Mouse (Mus musculus): ENCODE measurements around the gene Fdx1.
A peak's percentile ranks its signal among the peaks of the same experiment; 100 is the strongest.

Fdx1 gene

DNA sequence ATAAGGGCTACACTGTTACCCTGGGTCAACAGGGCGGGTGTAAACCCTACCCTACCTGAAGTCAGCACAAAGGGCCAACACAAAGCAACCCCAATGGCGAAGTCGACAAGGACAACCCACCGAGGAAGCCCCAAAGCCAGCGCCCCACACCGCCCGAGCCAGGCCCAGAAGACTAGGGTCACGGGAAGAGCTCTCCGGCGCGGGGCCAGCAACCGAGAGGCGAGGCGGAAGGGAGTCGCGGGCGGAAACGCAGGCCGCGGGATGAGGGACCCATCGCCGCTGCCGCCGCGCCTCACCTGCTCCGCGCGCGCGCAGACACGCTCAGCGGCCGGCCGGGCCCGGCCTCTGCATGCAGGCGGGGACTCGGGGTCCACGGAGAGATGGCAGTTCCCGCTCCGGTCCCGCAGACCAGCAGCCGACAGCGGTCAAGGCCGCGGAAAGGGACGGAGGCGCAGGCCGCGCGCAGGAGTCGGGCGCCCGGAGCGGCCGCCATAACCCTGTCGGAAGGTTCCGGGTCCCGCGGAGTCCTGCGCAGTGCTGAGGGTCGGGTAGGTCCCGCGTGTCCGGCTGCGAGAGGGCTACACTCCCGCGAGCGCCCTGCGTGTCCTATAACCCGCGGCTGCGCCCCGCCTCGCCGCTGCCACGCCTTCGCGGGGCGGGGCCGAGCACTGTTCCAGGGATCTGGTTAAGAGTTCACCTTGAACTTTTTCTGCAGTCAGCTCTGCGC, at the start of gene Fdx1:
Gene Fdx1 (minus strand): TSS at position 582 of the 727 bp plus-strand sequence.
- peak; percentile 87 for DNase-seq

DNA sequence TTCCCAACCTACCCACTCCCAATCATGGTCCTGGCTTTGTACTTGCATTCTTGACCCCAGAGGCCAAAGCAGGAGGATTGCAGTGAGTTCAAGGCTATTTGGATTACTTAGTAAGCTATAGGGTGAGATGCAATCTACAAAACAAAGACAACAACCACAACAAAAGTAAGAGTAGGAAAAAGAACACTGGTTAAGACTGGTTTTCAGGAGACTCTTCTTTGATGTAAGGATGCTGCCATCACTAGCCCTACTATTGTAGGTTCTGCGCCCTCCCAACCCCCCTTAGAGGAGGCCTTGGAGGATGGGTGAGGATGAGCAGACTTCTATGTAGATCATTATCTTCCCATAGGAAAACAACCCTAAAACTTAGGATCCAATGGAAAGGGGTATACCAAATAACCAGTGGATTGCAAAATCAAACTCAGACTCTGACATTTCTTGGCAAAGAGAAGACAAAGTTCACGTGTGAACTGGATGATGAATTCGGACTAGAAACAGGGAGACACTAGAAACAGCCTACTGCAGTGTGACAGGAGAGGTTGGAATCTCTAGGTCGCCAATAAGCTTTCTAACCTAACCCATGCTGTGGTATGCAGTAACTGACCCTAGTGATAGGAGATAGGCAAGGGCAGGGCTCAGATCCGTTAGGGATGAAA, 49.6 kb upstream of the Fdx1 start:
- no peak for DNase-seq

DNA sequence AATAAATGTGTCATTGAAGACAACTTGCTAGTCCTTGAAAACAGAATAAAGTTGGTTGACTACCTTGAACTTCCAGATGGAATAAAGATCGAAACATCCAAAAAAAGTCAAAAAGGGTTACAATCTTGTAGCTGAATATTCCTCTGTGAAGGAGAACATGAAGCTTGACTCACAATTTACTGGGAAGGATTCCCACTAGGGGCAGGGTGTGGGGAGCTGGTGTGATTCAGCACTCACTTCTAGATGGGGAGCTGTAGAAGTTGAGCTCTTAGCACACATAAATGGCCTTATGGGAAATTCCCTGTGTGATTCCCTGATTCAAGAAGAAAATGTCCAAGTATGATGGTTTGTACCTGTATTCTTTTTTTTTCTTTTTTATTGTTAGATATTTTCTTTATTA, 49.0 kb upstream of the Fdx1 start:
- no peak for DNase-seq

DNA sequence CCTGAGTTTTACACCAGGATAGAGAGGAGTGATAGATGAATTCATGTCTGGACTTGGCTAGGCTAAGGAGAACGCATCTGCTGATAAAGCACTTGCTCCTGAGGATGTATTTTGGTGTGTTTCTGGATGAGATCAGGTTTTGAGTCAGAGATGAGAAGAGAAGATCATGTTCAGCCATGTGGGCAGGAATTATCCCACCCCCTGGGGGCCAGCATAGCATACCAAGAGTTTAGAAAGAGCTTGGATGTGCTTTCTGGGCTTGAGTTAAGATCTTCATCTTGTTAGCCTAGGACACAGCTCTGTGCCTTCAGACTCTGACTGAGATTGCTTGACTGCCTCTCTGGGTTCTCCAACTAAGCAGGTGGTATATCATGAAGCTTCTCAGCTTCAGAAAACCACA, 45.2 kb upstream of the Fdx1 start:
- no peak for DNase-seq

DNA sequence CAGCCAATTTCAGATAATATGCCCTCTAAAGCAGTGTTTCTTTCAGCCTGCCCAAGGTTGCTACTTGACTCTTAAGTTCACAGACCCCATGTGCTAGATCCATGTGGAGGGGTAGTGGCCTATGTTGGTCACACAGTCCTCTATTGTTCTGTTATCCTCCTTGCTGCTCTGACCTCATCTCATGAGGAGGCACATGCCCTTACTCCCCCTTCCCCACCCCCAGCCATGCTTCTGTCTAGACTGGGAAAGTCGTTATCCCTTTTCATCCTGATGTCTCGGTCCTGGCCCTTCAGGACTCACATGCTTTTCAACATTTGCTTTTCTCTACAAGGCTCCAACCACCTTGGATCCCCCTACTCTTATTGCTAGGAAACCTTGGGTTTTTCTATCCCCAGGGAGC, 44.0 kb upstream of the Fdx1 start:
- no peak for DNase-seq

DNA sequence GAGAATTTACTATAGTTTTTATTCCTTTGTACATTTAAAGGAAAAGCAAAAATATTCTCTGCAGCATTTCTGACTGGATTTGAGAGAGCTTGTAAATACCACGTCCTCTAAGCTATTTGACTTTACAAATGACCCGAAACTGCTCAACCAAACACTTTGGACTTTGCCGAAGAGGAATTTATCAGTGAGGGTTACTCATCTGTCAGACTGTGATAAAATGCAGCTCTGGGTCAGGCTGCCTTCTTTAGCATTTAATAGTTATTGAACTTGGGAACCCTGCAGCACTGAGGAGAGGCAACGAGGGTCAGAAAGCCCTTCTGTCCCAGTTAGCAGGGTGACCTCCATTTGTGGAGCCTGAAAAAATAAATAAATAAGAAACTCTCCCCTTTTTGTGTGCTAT, 40.1 kb upstream of the Fdx1 start:
- no peak for DNase-seq

DNA sequence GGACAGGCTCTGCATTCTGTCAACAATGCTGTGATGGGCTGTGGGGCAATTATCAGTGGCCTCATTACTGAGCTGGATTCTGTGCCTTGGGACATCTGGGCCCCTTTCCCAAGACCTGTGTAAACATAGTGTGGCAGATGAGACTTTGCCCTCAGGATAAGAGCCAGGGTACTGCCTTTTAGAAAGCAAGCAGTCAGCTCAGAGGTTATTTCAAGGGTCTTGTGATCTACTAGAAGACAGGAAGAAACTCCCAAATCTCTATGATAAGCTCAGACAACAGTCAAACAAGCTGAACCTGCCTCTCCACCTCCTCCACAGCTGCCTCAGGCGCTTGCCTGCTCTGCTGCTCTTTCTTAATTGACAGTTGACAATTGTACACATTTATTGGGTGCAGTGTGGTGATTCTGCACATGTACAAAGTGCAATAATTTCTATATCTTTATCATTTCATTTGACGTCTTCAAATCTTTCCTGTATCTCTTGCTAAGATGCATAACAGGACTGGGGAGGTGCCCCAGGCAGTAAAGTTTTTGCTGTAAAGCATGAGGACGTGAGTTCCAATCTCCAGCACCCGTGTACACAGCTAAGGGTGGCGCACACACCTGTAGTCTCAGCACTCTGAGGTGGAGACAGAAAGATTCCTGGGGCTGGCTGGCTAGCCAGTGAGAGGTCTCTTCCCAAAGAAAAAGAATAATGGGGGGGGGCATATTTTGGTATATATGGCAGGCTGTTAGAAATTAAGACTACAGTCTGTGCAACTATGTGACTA, 32.2 kb upstream of the Fdx1 start:
- peak; percentile 28 for DNase-seq

DNA sequence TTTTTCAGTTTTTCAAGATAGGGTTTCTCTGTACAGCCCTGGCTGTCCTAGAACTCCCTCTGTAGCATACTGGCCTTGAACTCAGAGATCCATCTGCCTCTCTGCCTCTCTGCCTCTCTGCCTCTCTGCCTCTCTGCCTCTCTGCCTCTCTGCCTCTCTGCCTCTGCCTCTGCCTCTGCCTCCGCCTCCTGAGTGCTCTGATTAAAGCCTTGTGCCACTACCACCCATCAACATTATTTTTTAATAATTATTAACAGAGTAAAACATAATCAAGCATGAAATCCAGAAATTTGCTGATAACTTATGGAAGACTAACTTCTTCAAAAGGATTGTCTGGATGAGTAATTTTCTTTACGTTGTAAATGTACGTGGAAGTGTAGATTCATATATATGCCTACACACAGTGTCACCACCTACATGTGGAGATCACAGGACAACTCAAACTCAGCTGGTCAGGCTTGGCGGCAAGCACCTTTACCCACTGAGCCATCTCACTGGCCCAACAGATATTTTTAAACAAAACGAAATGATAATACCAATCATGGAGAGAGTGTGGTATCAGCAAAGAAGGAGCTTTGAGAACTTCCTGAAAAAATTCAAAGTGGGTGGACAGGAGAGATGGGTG, 31.4 kb upstream of the Fdx1 start:
- no peak for DNase-seq

DNA sequence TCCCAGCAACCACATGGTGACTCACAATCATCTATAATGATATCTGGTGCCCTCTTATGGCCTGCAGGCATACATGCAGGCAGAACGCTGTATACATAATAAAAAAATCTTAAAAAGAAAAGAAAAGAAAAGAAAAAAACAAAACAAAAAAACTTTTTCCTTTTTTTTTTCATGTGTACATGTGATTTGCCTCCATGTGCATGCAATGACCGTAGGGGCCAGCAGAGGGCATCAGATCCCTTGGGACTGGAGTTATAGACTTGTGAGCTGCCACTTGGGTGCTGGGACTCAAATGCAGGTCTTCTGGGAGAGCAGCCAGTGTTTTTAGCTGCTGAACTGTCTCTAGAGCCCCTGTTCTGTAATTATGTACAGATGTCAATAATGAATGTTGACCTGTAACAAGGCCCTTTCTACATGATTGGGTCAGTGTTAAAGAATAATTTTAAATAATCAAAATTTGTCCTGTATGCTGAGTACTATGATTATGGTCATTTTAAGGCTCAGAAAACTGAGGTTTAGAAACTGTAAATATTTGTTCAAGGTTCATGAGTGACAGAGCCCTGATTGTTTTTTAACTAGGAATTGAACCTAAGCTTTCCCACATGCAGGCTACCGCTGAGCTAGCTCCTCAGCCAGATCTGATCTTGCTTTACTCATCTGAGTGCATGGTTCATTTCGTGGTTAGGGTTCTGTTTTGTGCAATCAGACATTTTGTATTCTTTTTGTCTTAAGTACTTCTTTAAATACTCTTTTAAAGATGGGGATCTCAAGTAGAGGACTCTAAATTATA, 30.3 kb upstream of the Fdx1 start:
- DNase-seq, result peak; percentile 27

DNA sequence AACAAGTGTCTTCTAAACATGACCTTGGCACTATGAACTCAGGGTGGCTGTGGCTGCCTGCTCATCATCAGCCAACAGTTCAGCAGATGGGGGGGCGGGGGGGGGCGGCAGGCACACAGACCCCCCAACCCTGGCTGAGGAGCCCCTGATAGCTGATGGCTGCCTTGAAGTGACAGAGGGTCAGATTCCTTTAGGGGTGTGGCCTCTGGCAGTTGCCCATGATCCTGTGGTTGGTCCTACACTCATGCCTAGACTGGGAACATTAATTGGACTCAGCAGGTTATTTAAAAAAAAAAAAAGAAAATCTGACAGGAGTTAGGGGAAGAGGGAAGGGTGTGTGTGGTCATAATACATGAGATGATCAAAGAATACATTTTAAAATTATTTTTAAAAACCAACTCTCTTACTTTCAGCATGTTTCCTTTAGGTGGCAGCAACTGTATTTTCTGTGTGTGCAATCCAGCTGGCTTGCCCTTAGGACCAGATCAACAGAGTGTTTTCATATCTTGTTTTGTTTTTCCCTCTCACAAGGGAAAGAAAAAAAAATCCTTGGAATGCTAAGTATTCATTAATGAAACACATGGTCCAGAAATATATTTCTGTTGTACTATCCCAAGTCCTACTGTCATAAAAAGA, 28.0 kb upstream of the Fdx1 start:
- DNase-seq, result no peak

DNA sequence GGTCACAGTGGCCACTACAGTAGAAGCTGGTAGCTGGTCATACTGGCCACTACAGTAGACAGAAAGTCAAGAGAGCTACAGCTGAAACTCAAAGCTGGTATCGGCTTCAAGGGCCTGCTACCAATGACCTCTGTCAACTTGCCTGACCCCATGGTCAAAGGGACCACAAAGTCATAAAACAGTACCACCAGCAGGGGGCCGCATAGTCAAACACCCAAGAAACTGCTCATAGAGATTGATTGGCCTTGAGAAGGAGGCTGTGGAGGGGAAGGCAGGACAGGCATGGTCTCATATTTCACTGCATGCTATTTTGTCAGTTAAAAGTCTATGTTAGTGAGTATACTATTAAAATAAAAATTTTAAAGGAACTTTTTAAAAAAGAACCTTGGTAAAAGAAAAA, 27.5 kb upstream of the Fdx1 start:
- peak; percentile 63 for DNase-seq

DNA sequence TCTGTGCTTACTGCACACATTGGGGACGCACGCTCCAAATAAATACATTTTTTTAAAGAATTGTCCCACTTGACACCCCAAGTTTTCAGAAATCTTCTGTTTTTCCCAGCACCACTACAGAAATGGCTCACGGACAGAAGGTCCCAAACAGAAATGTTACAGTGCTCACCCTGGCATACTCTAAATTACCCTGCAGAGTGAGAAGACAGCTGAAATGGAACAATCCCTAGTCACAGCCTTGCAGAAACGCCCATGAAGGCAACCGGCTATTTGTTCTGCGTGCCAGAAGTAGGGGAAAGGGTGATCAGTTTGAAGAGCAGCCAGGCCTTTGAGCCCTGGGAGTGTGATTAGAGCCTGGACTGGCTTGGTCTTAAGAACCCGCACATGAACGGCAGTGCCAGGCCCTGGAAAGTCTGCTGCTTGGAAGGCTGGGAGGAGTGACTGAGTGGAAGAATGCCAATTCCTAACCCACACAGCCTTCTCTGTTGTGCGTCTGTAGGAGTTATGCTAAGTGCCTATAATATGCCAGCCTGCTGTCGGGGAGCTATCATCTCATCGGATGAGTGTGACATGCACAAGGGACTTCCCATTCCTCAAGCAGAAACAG, 22.2 kb upstream of the Fdx1 start:
- DNase-seq, result no peak

DNA sequence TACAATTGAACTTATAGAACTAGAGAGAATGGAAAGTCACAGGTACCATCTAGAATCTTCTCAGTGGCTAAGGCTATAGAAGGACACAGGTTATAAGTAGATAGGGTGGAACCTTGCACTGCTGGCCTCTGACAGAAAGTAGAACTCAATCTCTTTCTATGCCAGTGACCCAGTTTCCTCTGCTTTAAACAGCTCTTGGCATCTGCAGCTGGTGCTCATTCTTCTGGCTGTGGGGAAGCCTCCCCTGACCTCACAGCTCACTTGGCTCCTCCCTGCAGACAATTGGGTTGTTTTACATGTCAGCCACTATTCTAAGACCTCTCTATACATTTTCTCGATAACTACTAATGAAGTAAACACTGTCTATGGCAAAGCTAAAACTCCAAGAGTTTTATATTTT, 17.8 kb upstream of the Fdx1 start:
- no peak for DNase-seq

DNA sequence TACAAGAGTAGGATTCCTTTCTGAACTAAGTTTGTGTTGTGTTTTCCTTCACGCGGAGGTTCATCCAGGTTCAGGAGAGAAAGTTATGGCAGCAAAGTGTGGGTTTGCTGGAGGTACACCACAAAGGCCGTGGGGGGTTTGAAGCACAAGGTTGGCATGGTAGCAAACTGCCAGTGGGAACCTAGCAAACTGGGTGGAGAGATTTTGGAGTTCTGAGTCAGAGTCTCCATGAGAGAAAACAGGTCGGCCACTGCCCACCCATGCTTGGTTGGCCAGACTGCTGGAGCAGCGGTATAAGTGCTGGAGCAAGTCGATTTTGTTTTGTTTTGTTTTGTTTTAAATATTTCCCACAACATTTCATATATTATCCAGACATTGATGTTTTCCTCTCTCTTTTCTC, 15.9 kb upstream of the Fdx1 start:
- no peak for DNase-seq

DNA sequence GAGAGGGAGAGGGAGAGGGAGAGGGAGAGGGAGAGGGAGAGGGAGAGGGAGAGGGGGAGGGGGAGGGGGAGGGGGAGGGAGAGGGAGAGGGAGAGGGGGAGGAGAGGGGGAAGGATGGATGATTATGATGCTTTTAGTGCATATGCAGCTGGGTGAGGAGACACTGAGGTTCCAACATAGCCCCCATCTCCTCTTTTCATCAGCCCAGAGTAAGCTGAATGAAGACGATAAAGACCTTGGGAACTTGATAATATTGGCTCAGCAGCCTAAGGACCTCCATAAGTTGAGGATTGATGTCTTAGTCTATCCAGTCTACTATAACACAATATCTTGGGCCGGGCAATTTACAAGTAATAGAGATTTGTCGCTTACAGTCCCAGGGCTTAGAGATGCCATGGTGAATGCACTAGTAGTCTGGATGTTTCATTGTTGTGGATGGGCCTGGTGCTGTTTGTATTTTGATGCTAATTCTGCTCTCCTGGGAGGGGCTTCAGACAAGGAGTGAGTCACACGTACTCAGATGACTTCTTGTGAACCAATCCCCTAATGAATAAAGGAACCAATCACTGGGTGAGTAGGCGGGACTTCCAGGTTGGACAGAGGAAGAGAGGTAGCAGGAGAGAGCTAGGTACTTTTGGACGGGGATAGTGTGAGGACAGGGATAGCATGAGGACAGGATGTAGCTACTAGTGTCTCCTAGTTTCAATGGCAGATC, 15.3 kb upstream of the Fdx1 start:
- DNase-seq, result no peak

DNA sequence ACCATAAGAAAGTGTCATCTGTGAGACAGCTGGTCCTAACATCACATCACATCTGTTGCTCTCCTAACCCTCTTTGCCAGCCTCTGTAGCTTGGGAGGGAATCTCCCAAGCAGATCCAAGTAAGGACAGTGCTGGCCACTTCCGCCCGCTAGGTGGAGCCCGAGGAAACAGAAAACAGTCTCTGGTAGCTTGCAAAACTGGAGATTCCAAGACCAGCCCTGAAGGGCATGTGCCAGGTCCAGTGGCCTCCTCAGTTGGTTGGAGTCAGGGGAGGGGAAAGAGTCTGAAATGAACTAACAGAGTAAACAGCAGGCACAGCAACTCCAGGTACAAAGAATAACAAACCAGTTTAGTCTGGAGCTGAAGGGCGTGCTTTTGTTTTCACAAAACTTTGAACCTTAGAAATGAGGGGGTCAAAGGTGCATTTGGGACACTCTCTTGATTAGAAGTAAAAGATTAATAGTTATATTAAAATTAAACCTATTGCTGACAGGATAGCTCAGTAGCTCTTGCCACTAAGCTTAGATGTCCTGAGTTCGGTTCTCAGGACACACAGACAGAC, 14.2 kb upstream of the Fdx1 start:
- peak; percentile 79 for DNase-seq

DNA sequence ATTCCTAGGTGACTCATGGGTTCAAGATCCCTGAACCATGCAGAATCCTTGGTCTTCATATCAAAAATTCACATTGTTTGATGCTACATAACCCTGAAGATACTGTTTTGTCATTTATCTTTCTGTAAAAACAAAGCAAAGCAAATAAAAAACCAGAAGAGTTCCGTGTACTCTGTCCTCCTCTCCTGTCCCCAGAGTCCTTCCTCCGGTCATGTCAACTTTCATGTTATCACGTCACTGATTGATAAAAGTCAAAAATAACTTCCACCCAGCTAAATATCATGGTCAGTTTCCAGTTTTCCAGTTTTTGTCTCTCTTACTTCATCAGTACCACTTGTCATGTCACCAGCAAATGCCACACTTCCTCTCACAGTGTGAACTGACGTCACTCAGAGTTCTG, 11.5 kb upstream of the Fdx1 start:
- no peak for DNase-seq

DNA sequence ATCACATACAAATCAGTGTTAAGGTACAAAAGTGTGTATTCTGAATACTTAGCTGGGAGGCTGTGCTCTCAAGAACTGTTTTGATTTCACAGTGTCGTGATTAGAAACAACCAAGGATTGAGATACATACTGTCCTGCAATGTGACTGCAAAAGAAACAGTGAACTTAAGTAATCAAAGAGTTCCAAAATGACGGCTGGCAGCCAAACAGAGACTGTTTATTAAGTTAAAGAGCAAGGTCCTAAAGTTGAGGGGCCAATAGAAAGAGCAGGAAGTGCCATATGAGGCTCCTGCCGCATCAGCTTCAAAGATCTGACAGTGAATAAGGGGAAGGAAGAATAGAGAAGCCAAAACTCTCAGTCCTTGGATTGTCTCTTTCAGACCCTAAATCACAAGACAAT, 10.5 kb upstream of the Fdx1 start:
- no peak for DNase-seq

DNA sequence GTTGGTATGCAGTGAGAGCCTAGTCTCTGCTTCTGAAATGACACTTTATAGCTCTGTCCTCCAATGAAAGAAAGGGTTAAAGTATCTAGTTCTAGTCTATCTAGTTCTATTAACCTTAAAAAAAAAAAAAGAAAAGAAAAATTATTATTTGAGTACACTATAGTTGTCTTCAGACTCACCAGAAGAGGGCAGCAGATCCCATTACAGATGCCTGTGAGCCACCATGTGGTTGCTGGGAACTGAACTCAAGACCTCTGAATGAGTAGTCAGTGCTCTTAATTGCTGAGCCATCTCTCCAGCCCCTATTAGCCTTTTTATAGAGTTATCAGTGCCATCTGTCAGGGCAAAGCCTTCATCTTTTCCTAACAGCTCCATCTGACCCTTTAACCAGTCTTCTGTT, 3.0 kb upstream of the Fdx1 start:
- DNase-seq, result no peak

DNA sequence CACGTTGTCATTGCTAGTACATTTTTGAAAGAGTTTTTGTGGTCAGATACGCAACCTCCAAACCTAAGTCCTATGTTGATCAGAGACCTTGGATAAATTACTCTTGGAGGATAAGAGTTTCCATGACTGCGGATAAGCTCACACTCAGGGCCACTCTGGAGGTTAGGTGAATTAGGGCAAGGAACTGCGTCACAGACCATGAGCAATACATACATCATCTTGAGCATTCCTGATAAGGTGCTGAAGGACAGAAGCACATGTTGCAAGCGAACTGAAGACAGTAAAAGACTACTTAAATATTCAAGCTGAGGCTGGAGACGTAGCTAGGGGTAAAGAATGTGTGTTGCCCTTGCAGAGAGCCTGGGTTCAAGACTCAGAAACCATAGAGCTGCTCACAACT, 754 bp upstream of the Fdx1 start:
- no peak for DNase-seq
